Mouse (Mus musculus): Measurements from ENCODE around the gene Cdip1.
"Not testable (repeated sequence)": the region's sequence is repeated elsewhere in the genome, so short reads cannot be mapped to it uniquely, and the experiment has no call there.

- not testable (repeated sequence) for TF ChIP-seq POLR2A, EP300 (IDR thresholded peaks at IDR 0.05; ENCODE audit: insufficient read depth, low read depth, low read length)
Observed at GRCm38 (mm10) chr16:4756660-4757335, 33.3 kb downstream of the Cdip1 start.
